Mouse (Mus musculus) forelimb bud, embryonic 11.5 days (tissue): Measurements from ENCODE around the gene Oas3.
"Not testable (repeated sequence)": the region's sequence is repeated elsewhere in the genome, so short reads cannot be mapped to it uniquely, and the experiment has no call there.

Source experiments
- DNase-seq: peaks from one replicate; pipeline ENCODE4 v3.0.0-alpha.2; 2012; ENCODE audit warnings: low read depth, low spot score

Oas3 gene

DNA sequence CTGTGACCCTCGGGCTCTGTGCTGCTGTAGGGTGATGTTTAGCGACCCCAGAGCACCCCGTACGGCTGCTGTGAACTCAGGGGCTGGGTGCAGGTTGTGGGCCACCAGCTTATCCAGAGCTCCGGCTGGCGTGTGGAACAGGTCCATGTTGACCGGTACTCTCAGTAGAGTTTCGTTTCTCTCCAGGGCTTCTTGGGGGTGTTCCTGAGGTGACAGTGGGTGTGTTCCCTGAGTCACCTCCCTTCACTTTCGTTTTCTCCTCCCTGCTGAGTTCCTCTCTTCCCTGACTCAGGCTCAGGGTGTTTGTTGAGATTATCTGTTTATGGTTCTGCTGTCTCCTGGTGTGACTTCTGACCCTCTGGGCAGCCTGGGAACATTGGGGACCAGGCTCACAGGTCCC, at the start of gene Oas3:
TSS of gene Oas3 (minus strand) at position 184 of the 400 bp plus-strand sequence.
- DNase-seq: no peak

DNA sequence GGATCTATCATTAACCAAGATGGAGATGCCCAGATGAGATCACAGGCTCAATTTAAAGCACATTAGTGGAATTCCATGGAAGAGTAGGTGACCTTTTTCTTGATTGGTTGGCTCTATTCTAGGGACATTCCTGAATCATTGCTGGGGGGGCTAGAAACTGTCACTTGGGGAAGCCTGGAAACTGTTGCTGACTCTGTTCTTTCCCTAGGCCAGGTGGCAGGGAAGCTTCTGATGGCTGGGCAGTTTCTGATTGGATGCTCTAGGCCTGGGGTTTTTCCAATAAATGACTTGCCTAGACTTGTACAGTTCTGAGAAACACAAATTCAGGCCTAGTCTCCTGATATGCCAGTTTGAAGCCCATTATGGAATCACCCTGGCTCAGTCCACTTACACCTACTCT, 41.5 kb upstream of the Oas3 start:
- no peak for DNase-seq

- peak; percentile 14 for DNase-seq
Observed at GRCm38 (mm10) chr5:120815949-120816348, 38.5 kb upstream of the Oas3 start.

DNA sequence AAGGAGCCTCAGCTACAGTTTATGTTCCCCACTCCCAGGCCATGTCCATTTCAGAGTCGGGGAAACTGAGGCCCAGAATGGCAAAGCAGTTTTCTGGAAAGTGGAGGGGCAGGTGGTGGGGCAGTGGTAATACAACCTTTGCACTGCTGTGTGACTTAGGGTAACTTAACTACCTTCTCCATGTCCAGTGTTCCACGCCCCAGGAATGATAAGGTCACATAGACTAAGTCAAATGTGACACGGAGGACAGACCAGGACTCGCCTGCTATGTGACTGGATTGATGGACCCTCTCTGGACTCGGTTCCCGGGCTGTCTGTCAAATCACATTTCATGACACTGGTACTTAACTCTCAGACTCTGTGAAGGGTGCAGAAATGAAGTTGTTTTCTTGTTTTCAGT, 35.6 kb upstream of the Oas3 start:
- DNase-seq: no peak

DNA sequence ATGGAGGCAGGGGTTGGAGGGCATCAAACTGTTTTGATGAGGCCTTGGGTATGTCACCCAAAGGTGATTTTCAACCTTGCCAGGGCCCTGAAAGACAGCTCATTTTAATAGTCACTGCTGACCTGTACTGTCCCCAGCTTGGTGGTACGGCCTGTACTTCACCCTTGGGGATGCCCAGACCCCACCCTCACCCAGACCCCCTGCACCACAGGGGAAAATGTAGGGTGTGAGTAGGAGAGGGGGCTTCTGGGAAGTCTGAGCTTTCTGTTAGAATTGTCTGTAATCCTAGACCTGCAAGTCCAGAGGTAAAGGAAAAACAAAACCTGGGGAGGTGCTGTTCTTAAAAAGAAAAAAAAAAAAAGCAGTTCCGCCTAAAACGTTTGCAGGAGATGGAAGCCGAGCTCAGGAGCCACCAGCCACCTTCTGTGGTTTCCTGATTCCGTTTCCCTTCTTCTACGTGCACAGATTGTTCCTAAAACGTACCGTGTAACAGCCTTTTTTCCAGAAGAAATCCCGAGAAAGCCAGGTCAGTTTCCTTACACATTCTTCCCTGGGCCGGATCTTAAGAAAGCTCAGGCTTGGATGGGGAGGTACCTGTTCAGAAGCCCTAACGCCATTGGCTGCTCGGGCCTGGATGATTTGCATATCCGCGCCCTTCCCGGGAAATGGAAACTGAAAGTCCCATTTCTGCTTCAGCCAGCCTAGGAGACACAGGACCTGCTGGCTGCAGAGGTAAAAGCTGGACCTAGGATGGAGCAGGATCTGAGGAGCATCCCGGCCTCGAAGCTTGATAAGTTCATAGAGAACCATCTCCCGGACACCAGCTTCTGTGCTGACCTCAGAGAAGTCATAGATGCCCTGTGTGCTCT, 34.7 kb upstream of the Oas3 start, which contains the start of gene Oas1c:
TSS of gene Oas1c (minus strand) at position 564 of the 869 bp plus-strand sequence.
- peak; percentile 86 for DNase-seq

DNA sequence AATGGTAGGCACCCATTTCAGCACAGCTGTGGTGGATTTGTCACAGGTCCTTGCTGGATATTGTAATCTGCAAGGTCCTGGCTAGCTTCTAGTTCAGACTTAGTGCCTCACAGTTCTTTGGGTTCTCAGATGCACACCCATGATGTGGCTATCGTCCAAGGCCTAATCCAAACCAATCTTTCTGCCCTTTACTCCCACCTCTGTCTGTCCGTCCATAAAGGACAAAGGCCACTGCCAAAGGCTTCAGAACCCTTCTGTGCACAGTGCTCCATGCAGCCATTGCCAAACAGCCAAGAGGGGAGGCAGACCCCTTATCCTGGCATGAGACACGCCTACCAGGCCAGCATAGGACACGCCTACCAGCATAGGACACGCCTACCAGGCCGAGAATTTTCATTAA, 31.7 kb upstream of the Oas3 start:
- DNase-seq: no peak

DNA sequence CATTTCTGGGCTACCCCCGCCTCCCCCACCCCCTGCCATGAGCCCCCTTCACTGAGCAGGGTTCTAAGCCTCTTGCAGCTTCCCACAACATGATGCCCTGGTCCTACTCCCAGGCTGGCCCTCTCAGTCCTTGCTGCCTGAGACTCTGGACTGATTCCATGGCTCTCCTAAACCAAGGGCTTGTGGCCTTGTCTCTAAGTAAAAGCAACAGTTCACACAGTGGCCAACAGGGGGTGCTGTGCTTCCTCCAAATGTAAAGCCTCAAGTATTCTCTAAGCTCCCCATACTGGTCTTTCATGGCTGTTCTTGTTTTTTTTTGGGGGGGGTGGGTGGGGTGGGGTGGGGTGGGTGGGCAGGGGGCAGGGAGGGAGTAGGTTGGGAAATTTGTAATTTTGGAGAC, 29.0 kb upstream of the Oas3 start:
- DNase-seq: peak; percentile 64

- DNase-seq: no peak
Observed at GRCm38 (mm10) chr5:120803596-120803995, 26.1 kb upstream of the Oas3 start.

DNA sequence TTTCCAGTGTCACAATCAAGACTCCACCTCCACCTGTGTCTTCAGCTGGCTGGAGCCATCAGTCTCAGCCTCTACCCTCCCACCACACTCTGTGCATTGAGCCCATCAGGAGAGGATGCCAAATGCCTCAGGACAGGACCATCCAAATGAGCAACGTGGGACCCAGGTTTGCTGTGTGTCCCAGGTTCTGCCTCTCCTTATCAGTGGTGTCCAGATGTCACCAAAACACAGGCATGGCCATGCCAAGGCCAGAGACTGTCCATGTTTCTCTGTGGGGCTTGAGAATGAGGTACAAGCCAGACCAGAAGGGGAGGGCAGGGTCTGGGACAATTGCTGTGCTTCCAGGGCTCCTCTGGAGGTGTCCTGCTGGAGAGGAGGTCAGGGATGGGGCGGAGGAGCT, 21.5 kb upstream of the Oas3 start:
- not testable (repeated sequence) for DNase-seq

GRCm38 (mm10) chr5:120798147-120798546, 20.7 kb upstream of the Oas3 start:
- not testable (repeated sequence) for DNase-seq

- not testable (repeated sequence) for DNase-seq
Observed at GRCm38 (mm10) chr5:120795480-120796034, 18.1 kb upstream of the Oas3 start, which contains the start of gene Oas1e. Gene Oas1e (minus strand): TSS chr5:120795530.

DNA sequence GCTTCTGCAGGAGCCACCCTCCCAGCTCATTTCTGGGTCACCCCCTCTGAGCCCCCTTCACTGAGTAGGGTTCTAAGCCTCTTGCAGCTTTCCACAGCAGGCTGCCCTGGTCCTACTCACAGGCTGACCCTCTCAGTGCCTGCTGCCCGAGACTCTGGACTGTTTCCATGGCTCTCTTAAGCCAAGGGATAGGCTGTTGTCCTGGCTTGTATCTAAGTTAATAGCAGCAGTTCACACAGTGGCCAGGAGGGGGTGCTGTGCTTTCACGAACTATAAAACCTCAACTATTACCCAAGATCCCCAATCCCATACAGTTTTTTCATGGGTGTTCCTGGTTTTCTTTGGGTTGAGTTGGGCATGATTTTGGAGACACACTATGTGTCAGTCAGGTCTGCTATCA, 15.6 kb upstream of the Oas3 start:
- peak; percentile 35 for DNase-seq

- no peak for DNase-seq
Observed at GRCm38 (mm10) chr5:120787042-120787441, 9.6 kb upstream of the Oas3 start.

DNA sequence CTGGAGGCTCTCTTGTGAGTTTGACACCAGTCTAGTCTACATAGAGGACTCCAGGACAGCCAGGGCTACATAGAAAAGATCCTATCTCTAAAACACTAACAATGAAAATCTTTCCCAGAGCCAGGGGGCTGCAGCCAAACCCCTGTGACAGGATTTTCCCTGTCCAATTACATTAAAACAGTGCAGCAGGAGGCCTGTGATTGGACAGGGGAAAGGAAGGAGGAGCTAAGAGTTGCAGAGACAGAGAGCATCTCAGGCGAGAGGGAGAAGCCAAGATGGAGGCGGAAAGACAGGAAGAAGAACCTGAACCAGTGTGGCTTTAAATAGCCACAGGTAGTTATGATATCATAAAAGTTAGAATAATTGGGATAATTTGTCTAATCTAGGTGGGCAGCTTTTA, 5.0 kb upstream of the Oas3 start:
- DNase-seq: no peak

DNA sequence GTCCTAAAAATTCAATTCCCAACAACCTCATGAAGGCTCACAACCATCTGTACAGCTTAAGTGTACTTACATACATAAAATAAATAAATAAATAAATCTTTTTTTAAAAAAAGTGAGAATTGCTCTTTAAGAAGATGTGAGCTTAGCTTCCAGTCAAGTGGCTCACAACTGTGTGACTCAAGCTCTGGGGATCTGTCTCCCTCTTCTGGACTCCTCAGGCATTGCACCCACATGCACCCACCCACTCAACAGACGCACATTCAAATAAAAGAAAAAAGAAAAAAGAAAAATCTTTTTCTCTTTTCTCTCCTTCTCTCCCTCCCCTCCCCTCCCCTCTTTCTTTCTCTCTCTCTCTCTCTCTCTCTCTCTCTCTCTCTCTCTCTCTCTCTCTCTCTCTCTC, 4.2 kb upstream of the Oas3 start:
- no peak for DNase-seq

DNA sequence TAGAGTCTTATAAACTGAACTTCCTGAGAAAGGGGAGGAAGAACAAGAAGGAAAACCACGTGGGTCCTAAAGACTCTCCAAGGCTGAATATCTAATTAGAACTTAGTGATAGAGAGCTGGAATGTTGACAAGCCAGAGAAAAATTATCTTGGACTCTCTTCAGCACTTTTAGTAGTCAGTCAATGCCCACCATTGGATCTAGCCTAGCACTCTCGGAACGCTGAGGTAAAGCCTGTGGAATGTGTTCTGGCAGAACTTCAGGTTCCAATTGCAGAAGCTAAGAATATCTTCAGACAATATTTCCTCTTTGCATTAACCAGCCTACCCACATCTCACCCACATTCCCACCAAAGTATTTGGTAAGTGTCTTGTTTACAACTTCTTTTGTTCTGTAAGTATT, 2.5 kb upstream of the Oas3 start:
- DNase-seq: no peak

DNA sequence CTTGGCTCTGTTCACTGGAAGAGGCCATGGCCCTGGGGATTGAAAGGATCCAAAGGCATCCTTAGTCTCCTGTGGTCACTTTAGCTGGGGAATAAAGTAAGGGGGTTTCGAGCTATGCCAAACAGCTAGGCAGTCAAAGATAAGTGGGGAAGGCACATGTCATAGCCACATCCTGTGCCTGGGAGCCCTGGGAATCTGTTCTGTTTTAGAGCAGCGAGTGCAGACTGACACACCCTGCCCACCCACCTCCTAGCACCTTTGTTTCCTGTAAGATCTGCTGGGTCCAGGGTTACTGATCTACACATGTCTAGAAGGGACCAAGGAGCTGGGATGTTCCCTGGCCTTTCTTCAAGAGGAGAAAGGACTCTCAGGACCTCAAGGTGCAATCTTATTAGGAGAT, 1.5 kb upstream of the Oas3 start:
- no peak for DNase-seq

GRCm38 (mm10) chr5:120776801-120777200, 660 bp downstream of the Oas3 start:
- no peak for DNase-seq

DNA sequence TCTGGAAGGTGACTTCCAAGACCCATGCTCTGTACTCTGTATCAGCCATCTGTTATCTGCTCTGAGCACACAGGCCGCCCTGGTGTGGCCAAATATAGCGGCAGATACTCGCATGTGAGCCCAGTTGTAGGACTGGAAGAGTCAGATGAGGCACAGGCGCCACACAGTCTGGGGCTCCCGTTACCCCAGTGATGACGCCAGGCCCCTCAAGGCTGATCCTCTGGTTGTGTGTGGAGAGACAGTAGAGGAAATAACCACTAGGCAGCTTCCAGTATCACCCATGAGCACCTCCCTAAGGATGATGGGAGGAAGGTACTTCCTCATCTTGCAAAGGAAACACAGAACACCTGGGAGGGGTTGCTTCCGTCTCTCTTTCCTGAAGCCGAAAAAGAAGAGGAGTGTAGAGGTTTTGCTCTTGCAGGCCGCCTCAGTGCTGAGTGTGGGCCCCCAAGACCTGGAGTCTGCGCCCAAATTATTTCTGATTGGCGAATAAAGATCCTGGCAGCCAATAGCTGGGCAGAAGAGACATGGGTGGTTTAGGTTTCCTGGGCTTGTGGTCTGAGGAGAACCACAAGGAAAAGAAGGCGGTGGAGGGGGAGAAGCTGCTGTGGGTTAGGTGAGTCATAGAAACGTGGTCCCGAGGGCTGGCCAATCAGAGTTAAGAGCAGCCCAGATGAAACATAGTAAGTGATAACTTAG, 2.0 kb downstream of the Oas3 start:
- DNase-seq: no peak

- no peak for DNase-seq
Observed at GRCm38 (mm10) chr5:120769396-120769795, 8.1 kb downstream of the Oas3 start.

DNA sequence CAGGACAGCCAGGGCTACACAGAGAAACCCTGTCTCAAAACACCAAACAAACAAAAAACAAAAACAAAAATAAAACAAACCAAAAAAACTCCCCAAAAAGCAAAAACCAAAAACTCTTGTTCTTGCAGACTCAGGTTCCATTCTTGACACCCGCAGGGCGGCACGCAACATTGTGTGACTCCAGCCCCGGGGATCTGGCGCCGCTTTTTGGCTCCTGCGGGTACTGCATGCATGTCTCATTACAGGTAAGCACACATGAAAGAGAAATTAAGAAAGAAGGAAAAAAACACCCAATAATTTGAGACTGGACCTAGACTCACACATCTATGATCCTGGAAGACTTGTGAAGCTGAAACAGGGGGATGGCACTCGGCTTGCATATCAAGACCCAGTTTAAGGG, 12.5 kb downstream of the Oas3 start:
- no peak for DNase-seq

DNA sequence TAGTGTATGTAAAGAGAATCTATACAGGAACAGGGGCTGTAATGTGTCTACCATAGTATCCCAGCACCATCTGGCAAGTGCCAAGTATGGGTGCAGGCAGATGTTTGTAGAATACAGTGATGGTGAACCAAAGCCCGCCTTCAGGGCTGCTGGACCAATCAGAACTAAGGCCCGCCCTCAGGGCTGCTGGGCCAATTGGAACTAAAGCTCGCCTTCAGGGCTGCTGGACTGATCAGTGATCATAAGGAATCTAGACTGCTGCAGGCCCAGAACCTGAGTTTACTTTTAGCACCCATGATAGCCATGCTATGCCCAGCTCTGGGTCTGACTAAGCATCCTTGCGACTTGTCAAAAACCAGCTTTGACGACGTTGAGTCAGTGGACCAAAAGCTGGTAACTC, 15.6 kb downstream of the Oas3 start:
- DNase-seq: peak; percentile 28

DNA sequence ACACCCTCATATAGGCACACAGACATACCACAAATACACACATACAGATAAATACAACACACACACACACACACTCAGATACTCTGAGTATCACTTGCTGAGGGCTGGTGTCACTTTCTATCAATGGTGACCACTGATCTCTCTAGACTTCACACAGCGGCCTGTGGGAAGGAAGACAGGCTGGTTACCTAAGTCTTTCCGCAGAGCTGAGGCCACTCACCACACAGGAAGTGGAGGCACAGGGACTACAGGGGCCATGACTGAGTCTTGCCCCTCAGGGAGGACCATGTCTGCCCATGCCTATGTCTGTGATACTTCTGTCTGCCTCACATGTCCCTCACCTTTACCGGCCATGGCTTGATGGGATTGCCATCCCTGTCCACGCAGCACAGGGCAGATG, 23.2 kb downstream of the Oas3 start:
- DNase-seq: no peak
